Mouse (Mus musculus): ENCODE measurements around the gene Pfkm.

GRCm38 (mm10) chr15:98134666-98135065 lies 42.3 kb downstream of the Pfkm start:
- TF ChIP-seq CTCF (IDR thresholded peaks at IDR 0.05; ENCODE audit: extremely low read depth, insufficient read depth, insufficient read length, insufficient replicate concordance) (no peak), POLR2A (IDR thresholded peaks at IDR 0.05; ENCODE audit: low read depth, low read length) (no peak)
